Mouse (Mus musculus) fat pad, adult 2 months (tissue): ENCODE data around the gene Sh3glb1.
"Not testable (repeated sequence)": the region's sequence is repeated elsewhere in the genome, so short reads cannot be mapped to it uniquely, and the experiment has no call there.

ENCODE experiments used
- DNase-seq: peaks from one replicate; pipeline ENCODE4 v3.0.0-alpha.2; 2011; ENCODE audit warnings: low read depth, low spot score; ENCODE audit errors: extremely low read depth

The Sh3glb1 gene

DNA sequence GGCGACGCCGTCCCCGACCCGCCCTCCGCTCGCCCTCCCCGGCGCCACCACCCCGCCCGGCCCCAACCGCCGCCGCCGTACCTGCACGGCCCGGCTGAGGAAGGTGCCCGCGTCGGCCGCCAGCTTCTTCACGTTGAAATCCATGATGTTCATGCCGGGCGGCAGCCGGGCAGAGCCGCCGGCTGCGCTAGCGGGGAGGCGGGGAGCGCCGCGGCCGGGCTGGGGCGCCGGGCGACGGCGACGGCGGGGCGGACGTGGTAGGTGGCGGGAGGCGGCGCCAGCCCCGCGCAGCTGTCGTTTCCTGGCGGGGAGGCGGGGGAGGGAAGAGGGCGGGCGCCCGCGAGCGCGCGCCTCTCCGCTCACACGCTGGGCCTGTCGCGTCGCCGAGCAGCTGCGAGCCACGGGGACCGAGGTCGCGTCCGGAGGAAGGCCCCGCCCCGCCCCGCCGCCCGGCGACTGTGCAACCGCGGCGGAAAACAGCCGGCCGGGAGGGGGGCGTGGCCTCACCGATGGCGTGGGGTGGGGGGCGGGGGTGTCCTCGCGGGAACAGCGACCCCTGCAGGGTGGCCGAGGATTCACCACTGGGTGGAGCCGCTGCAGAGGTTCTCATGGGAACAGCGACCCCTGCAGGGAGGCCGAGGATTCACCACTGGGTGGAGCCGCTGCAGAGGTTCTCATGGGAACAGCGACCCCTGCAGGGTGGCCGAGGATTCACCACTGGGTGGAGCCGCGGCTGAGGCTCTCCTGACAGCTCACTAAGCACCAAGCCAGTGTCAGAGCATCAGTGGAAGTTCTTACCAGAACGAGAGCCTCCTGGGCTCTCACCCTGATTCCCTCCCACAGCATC, at the start of gene Sh3glb1:
TSS of gene Sh3glb1 (minus strand) at position 435 of the 847 bp plus-strand sequence.
- no peak for DNase-seq

DNA sequence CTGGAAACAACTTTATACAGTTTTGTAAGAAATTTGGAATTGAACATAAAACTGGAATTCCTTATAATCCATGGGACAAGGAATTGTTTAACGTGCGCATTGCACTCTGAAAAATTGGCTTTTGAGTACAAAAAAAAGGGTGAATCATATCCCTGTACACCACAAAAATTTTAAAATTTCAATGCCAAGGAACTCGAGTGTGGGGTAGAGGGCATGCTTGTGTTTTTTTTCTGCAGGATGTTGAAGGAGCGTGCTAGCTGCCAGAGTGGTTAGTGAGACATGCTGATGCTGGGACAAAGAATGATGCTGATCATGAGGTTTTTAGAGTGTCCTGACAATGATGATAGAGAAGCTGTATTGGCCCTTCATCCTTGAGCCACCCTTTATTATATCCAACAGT, 45.0 kb upstream of the Sh3glb1 start:
- no peak for DNase-seq

DNA sequence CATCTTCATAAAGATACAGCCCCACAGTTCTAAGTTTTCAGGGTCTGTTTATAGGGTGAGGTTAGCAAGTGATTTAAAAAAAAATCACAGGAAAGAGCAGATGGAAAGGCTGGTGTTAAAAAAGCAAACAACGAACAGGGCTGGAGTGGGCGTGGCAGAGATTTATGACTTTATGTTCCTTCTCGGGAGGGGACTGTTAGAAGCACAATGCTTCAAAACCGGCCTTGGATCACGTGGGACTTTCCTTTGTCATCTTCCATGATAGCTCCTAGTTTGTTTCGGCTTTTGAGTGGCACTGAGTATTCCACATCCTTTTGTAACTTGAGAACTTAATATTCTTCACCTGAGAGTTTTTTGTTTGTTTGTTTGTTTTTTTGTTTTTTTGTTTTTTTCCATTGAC, 41.3 kb upstream of the Sh3glb1 start:
- no peak for DNase-seq

DNA sequence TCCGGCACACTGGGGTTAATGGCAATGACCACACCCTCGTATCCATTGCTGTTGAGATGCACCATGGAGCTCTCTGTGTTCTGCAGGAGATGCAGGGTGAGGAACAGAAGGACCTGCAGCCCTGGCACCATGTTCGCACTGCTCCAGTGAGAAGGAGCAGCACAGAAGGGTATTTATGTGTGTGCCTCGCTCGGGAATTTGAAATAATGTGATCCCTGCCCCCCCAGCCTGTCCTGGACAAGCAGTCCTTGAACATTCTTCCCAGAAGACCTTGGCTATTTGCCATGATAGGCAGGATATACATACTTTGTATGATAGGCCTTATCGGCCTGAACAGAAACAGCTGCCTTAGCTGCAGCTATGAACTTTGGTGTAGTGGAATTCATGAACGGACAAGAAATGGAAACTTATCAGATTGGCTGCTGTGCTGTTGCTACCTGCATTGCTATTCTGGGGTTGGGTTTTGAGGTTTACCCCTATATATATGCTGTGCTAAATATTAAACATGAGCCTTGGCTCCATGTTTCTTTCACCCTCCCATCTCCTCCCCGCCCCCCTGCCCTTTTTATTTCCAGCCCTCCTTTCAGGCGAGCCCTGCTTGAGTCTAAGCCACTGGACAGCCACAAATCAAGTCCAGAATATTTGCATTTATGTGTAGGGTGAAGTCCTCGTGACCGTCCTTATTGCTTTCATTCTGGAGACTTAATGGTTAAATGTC, 40.6 kb upstream of the Sh3glb1 start, which contains the start of gene Clca3a1:
TSS of gene Clca3a1 (minus strand) at position 386 of the 718 bp plus-strand sequence.
- no peak for DNase-seq

DNA sequence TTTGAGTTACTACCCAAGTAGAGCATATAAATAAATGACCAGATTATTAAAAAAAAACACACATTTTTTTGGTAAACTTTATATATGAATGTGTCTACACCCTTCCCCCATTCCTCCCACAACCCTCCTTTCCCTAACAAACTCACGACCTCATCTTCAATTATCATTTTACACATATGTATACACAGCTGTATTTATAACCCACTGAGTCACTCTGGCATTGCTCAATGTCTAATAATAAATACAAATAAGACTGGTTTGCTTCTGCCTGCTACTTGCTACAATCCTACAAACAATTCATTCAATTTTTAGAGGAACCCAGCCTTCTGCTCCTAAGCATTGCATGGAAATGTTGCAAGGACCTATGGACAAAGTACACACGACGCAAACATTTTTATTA, 39.6 kb upstream of the Sh3glb1 start:
- no peak for DNase-seq

DNA sequence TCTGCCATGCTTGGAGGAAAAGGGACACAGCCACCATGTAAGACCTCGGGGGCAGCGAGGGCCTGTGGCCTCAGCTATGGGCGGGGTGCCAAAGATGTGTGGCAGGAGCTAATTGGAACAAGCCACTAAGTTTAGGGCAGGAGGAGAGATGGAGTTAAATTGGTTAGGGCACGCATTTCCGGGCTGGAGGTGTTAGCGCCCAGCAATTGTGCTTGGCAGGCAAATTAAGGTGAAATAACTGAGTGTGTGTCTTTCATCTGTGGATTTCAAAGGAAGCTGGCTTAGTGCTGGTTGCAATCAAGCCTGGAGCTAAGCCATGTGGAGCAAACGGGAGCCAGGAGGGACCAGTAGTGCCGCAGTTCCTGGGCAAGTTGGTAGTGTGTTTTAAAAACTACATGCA, 36.0 kb upstream of the Sh3glb1 start:
- not testable (repeated sequence) for DNase-seq

DNA sequence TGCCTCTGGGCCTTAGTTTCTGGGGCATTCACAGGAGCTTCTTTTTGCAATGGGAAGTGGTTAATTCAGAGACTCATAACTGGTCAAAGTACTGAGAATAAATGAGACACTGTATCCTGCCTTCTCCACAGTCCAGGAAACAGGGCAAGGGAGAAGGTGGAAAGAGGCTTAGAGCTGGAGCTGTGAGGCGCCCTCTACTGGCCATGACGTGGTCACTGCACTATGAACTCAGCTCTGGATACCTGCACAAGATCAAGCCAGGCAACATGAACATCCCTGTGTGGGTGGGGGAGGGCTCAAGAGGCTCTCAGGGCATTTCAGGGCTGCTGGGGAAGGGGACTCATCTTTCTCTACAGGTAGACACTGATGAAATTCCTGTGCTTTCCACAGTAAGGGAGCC, 33.0 kb upstream of the Sh3glb1 start:
- DNase-seq, result no peak

DNA sequence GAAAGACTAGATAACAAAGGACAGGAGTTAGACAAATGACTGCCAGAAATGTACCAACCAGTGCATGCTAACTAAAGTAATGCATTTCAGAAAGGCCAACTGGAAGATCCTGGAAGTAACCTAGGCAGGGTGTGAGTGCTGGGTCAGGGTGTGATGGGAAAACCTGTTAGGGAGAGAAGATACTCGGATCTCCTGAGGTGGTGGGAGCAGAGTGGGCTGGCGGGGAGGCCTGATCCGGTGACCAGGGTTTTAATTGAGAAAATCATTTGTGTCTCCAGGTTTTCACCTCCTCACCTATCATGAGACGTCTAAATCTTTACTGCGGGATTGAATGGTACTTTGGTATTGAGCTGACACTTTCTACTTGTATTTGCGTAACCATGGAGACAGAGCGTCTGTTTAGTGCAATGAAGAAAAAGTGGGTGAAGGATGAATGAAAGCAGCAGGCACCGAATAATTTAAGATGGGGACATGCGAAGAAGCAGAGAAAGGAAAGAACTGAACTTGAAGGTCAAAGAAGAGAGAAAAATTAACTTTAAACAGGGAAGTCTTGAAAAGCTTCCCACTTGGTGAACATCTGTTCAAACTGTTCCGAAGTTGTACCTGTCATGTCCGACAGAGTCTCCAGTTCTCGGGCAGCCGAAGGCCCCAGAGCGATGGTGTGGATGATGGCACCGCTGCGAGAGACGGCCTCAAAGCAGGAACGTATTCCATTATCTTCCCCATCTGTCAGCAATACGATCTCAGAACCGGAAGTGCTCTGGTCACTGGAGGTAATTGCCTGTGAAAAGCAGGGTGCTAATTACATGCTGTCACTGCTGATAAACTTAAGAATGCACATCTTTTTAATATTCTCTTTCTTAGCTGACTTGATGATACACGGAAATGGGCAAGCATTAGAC, 29.2 kb upstream of the Sh3glb1 start:
- DNase-seq, result not testable (repeated sequence)

DNA sequence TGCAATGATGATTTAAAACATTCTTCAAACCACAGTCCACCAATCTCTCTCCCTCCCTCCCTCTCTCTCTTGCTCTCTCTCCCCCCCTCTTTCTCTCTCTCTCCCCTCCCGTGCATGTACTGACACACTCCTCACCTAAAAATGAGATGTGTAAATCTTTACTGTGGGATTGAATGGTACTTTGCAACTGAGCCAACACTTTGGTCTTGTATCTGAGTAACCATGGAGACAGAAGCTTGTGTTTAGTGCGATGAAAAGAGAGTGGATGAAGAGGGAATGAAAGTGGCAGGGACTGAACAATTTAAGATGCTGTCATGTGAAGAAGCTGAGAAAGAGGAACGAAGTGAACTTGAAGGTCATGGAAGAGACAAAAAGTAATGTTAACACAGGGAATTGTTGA, 27.6 kb upstream of the Sh3glb1 start:
- DNase-seq, result not testable (repeated sequence)

DNA sequence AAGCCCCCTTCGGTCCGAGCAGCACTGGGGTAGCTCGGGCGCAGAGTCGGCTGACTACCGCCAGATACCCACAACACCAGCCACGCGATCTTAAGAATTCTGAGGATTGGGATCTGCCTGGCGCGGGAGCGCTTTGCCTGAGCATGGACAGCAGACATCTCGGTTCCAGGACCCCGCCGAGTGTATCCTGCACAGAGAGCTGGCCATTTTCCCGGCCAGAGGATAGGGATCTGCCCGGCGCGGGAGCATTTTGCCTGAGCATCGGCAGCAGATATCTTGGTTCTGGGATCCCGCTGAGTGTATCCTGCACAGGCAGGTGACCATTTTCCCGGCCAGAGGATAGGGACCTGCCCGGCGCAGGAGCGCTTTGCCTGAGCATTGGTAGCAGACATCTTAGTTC, 18.3 kb upstream of the Sh3glb1 start:
- not testable (repeated sequence) for DNase-seq

DNA sequence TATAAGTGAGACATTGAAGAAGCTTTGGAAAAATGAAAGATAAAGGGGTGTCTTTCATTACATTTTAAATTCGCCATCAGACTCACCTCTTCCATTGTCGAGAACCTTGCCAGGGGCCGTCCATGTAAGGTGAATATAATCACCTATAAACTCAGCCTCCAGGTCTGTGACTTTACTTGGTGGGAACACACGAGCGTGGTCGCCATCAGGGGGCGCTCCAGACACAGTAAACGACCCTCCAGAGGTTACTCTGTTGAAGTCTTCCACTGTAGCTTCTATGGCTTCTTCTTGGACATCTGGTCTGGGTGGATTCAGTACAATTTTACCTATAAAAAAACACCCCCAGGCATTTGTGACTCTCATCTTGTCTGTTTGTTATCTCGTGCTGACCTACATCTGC, 16.7 kb upstream of the Sh3glb1 start:
- no peak for DNase-seq

DNA sequence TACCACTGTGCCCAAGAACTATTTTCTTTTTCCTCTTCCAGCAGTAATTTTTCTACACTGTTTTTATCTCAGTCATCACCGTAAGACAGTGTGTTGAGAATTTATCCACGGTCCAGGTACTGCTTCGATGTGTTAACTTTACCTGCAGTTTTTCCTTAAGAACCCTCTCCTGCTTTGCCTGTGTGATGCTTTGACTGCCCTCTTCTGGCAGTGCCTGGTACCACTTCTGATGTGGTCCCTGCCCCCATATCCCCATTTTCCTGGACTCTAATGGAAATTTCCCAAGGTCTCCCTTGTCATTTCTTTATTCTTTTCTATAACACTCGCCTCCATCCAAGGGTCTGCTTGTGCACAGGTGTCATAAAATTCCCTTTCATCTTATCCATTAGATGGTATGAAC, 3.3 kb upstream of the Sh3glb1 start:
- DNase-seq, result no peak

DNA sequence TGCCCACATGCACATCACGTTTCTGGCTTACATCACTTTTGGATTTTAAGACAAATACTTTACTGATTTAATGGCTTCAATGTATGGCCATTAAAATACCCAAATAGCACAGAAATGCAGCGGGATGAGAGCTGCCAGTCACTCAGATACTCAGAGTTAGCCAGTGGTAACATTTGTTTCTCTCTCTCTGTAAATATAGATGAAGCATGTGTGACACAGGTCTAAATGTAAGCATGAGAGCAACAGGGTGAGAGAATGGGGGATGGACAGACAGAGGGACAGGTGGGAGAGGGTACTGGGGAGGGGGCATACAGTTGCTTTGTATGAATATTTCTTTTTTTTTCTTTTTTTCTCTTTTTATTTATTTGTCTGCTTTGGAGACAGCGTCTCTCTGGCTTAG, 2.4 kb upstream of the Sh3glb1 start:
- DNase-seq, result not testable (repeated sequence)

DNA sequence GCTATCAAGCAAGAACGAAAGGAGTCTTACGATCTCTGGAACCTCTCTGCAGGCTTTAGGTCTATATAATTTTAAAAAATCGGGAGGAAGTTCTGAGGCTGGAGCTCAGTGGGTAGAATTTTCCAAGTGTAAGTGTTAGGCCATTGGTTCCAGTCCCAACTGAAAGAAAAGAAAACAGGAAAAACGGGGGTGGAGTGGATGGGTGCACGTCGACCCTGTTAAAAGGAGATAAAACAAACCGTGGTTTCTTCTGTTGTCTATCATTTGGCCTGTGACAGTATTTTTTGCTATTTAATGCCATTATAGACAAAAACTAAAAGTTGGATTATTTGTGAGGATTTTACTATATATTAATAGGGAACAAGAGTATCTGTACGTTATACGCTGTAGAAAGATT, 1.7 kb upstream of the Sh3glb1 start:
- no peak for DNase-seq

DNA sequence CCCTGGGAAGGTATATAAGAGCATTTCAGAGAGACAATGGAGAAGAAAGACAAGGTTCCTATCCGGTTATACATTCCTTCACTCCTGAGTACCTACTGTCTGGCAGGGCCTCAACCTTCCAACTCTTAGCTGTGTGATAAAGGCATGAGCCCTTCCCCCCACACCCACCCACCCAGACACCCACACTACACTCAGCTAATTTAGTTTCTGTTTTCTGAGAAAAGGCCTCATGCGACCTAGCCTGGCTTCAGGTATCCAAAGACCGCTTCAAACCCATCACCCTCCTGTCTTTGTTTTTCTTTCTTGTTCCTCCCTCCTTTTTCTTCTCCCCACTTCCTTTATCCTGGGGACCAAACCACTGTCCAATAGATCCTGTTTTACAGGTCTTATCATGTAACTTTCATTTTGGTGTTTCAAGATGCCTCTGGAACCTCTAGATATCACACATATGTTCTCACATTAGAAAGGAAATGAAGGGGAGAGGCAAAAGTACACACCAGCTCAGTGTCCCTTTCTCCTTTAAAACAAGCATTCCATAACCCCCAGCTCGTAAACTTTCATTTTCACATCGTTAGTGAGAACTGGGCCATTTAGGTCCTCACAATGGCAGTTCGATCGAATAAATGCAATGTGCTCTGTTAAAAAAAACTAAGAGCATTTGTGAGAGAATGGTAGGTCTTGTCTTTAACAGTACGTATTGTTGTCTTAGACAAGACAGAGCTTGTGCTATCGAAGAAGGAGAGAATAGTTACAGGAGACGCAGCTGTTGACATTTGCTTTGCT, 1.1 kb upstream of the Sh3glb1 start:
- no peak for DNase-seq

DNA sequence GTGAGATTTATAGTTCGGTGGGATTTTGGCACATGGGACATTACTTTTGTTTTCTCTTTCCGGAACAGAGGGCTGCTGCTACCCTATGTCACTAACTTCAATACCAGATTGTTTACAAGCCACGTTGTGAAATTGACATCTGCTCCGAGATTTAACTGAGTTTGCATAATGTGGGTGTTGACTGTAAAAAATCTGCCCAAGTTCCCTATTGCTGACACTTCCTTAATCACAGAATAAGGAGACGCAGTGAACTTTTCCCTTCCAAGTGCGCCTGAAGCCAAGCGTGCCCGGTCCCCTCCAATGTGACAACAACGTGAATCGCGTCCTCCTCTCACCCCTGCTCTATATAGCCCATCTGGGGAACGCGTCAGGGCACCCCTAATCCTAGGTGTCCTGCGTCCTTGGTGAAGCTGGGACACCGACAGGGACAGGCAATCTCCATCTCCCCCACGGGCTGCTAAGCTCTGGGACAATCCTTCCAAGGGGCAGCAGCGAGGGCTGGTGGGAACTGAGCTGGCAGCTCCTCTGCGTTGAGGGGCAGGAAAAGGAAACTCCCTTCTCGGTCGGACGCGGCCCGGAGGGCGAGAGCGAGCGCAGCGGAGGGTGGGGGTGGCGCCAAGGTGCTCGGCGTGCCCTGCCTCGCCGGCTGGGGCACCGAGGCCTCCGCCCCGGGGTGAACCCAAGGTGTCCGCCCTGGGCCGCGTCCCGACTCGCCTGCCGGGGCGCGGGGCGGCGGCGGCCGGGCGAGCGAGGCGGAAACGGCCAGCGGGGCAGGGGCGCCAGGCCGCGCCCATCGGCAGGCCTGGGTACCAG, 841 bp downstream of the Sh3glb1 start:
- DNase-seq, result no peak

DNA sequence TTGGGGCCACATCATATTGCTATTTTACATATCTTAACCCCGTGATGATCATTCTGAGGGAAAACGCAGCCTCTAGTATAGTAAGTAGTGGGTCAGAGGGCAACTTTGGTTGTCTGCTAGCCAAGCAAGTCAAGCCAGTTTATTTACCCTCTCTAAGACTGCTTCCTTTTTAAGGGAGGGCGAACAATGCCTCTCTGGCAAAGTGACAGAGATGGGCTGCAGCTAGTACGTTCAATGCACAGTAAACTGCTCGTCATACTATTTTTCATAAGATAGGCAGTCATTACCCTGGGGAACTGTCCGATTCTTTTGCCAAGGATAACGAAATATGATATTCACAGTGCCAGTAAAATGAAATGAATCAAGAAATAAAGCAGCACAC, 1.4 kb downstream of the Sh3glb1 start:
- no peak for DNase-seq

DNA sequence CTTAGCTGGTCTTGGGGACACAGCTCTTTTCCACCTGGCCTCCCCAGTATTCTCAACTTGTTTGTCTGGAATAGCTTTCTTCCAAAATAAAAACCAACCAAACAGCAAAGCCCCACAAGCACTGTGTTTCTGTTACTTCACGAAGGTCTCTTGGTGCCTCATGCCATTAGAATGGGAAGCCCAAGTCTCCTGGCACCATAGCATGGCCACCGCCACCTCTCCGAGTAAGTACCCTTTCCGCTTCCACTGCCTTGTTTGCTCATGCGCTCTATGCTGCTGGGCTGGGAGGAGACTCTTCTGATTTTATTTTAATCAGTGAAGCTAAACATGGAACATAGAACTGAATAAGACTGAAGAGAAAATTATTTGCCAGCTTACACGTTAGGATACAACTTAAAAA, 2.3 kb downstream of the Sh3glb1 start:
- no peak for DNase-seq

DNA sequence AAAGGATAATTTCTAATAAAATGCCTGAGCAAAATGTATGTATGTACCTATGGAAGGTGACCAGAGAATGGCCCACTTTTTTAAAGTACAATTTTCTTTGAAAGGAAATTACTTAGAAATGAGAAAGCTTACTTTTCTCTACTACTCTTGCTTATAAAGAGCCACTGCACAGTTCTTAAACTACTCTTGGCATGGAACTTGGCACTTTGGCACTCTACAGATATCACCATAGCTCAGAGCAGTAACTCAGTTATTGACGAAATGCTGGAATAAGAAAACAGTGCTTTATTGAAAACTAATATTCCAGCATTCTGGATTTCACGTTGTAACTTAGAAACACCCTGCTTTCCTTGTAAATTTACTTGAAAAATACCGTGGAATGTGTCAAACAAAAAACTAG, 3.0 kb downstream of the Sh3glb1 start:
- no peak for DNase-seq

DNA sequence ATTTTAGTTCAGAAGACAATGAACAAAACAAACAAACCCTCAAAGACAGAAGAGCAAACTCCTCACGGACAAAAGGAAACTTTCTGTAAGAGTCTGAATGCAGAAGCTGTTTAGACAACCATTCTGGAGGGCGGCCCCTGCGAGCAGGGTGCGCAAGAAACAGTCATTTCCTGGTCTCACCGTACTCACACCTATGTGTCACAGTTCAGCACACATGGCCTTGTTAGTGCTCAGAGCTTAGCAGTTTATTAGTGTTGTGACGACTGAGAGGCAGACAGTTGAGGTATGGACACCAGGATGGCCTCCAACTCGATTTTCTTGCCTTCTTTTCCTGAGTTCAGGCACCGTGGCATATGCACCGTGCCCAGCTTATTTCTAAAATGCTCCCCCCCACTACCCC, 4.2 kb downstream of the Sh3glb1 start:
- DNase-seq, result no peak
